Mouse (Mus musculus): ENCODE results near the gene Tsks. TPM values are rescaled to one million over a fixed set of nuclear protein-coding genes. Genes with fewer than 3 reads are reported as not detected.
A peak's percentile ranks its signal among the peaks of the same experiment; 100 is the strongest.

The Tsks gene
- polyA plus RNA-seq, 1 experiment = not detected

DNA sequence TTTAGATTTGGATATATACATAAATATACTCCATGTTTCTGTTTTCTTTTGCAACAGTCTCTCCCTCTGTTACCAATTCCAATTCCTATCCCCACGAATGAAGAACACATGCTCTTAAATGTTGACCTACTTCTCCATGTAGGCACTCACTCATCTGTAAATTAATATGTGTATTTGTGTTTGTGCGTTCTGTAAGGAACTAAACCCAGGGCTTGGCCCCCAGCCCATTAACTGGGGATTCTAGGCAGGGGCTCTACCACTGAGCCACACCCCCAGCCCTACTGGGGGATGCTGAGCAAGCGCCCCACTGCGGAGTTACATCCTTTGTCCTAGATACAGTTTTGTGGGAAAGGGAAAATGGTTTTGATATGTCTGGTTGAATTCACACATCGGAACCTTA lies 23.9 kb upstream of the Tsks start:
- Histone ChIP-seq H3K27ac (replicated peaks; ENCODE audit: low read depth, low read length) (no peak overlapping the region), H3K4me1 (ENCODE audit: control insufficient read depth, insufficient read depth, insufficient read length, low read length) (0 out of 2 replicates have a peak, but pooled peaks cover 2% of the 10 kb centered on the region), H3K4me3 (ENCODE audit: insufficient read depth, low read depth, low read length) (no peak overlapping the region)

DNA sequence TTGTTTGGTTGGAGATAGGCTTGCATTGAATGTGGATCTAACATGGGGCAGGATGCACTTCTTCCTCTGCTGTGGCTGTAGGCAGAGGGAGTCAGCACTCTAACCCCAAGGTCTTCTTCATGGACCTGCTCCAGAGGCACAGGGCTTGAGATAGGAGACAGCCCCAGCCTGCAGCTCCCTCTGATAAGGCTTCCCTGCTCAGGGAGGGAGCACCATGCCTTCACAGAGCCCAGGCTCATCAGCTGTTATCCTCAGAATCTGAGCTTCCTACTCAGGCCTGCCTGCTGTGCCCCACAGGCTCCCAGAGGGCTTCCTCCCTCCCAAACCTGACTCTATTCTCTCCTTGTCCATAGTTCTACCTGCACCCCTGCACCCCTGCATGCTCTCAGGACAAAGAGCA lies 20.5 kb upstream of the Tsks start:
- H3K4me3 ChIP-seq (ENCODE audit: insufficient read depth, low read depth, low read length) = no peak overlapping the region
- H3K4me1 ChIP-seq (ENCODE audit: control insufficient read depth, insufficient read depth, insufficient read length, low read length) = 0 out of 2 replicates have a peak, but pooled peaks cover 2% of the 10 kb centered on the region
- H3K27ac ChIP-seq (replicated peaks; ENCODE audit: low read depth, low read length) = no peak overlapping the region

DNA sequence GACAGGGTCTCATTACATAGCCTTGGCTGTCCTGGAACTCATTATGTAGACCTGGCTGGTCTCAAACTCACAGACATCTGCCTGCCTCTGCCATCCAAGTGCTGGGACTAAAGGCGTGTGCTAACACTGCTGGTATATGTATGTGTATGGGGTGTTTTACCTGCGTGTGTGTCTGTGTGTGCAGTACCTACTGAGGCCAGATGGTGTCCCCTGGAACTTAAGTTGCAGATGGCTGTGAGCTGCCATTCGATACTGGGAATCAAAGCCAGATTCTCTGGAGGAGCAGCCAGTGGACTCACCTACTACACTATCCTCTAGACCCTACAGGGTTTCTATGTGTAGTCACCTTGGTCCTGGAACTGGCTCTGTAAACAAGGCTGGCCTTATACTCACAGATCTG lies 17.5 kb upstream of the Tsks start:
- Histone ChIP-seq H3K4me3 (ENCODE audit: insufficient read depth, low read depth, low read length) (no peak overlapping the region), H3K27ac (replicated peaks; ENCODE audit: low read depth, low read length) (no peak overlapping the region), H3K4me1 (ENCODE audit: control insufficient read depth, insufficient read depth, insufficient read length, low read length) (peaks cover 11% of the 10 kb centered on the region; the same call in 1 of the 2 replicates)

DNA sequence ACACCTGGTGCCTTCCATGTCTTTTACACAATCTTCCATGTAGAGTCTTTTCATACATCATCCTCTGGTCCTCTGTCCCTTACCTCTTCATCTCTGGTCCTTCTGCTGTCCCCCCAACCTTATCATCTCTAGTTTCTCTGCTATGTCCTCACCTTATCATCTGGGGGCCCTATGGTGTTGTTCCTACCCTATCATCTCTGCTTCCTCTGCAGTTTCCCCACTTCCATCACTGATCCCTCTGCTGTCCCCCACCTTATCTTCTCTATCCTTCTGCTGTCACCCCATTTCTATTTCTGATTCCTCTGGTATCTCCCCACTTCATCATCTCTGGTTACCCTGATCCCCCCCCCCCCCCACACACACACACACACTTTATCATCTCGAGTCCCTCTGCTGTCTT lies 14.4 kb upstream of the Tsks start:
- H3K4me3 ChIP-seq (ENCODE audit: insufficient read depth, low read depth, low read length) = peak overlapping the region; percentile 90
- peak overlapping the region; percentile 85; the same call in 1 of the 2 replicates for H3K27ac ChIP-seq (replicated peaks; ENCODE audit: low read depth, low read length)
- H3K4me1 ChIP-seq (ENCODE audit: control insufficient read depth, insufficient read depth, insufficient read length, low read length) = peaks cover 11% of the 10 kb centered on the region; the same call in 1 of the 2 replicates

- H3K27ac ChIP-seq (replicated peaks; ENCODE audit: low read depth, low read length) = peak within 1 kb of the TSS; percentile 85
- H3K4me3 ChIP-seq (ENCODE audit: insufficient read depth, low read depth, low read length) = peak within 1 kb of the TSS; percentile 90
- peaks cover 11% of the 10 kb centered on the region; the same call in 1 of the 2 replicates for H3K4me1 ChIP-seq (ENCODE audit: control insufficient read depth, insufficient read depth, insufficient read length, low read length)
Observed at GRCm38 (mm10) chr7:44929204-44930151, 13.5 kb upstream of the Tsks start, which contains the start of gene Ap2a1. Gene Ap2a1 (minus strand): TSS chr7:44929496.

- H3K27ac ChIP-seq (replicated peaks; ENCODE audit: low read depth, low read length) = no peak overlapping the region
- no peaks in the 10 kb centered on the region for H3K4me1 ChIP-seq (ENCODE audit: control insufficient read depth, insufficient read depth, insufficient read length, low read length)
- no peak overlapping the region for H3K4me3 ChIP-seq (ENCODE audit: insufficient read depth, low read depth, low read length)
Observed at GRCm38 (mm10) chr7:44938680-44939079, 4.3 kb upstream of the Tsks start.

GRCm38 (mm10) chr7:44949922-44950321 lies 6.9 kb downstream of the Tsks start:
- Histone ChIP-seq H3K4me3 (ENCODE audit: insufficient read depth, low read depth, low read length) (no peak overlapping the region), H3K4me1 (ENCODE audit: control insufficient read depth, insufficient read depth, insufficient read length, low read length) (no peaks in the 10 kb centered on the region), H3K27ac (replicated peaks; ENCODE audit: low read depth, low read length) (no peak overlapping the region)

DNA sequence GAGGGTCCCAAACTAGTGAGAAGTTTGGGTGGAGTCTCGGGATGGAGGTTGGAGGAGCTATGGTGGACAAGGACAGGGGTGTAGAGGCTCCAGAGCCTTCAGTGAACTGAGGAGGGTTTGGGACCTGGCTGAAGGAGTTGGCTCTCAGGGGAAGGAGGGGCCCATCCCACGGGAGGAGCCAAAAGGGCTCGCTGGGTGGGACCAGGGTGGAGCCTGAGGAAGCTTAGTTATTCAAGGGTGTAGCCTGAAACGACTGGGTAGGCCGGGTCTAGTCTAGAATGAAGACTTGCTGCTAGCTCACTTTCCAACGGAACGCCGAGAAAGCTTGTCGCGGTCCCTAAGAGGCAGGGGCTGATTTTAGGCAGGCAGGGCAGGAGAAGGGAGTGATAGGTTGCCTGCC lies 9.0 kb downstream of the Tsks start:
- Histone ChIP-seq H3K4me1 (ENCODE audit: control insufficient read depth, insufficient read depth, insufficient read length, low read length) (no peaks in the 10 kb centered on the region), H3K4me3 (ENCODE audit: insufficient read depth, low read depth, low read length) (peak overlapping the region; percentile 86), H3K27ac (replicated peaks; ENCODE audit: low read depth, low read length) (0 out of 2 replicates have a peak overlapping the region, but pooled peaks have one; percentile 12)

- Histone ChIP-seq H3K27ac (replicated peaks; ENCODE audit: low read depth, low read length) (0 out of 2 replicates have a peak overlapping the region, but pooled peaks have one; percentile 5), H3K4me1 (ENCODE audit: control insufficient read depth, insufficient read depth, insufficient read length, low read length) (no peaks in the 10 kb centered on the region), H3K4me3 (ENCODE audit: insufficient read depth, low read depth, low read length) (peak overlapping the region; percentile 86)
Observed at GRCm38 (mm10) chr7:44952611-44953306, 9.8 kb downstream of the Tsks start.

DNA sequence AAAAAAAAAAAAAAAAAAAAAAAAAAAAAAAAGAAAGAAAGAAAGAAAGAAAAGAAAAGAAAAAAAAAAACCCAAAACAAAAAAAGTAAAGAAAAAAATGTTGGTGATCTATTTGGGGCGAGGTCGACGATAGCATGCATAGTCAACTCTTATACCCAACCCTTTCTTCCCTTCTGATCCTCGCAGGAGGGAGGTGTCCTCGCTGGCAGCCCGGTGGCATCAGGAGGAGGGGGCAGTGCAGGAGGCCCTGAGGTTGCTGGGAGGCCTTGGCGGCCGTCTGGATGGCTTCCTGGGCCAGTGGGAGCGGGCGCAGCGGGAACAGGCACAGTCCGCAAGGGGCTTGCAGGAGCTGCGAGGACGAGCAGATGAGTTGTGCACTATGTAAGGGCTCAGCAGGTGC lies 10.6 kb downstream of the Tsks start:
- Histone ChIP-seq H3K4me3 (ENCODE audit: insufficient read depth, low read depth, low read length) (no peak overlapping the region), H3K27ac (replicated peaks; ENCODE audit: low read depth, low read length) (no peak overlapping the region), H3K4me1 (ENCODE audit: control insufficient read depth, insufficient read depth, insufficient read length, low read length) (no peaks in the 10 kb centered on the region)

GRCm38 (mm10) chr7:44954091-44954885 lies 11.3 kb downstream of the Tsks start:
- H3K4me1 ChIP-seq (ENCODE audit: control insufficient read depth, insufficient read depth, insufficient read length, low read length) = no peaks in the 10 kb centered on the region
- no peak overlapping the region for H3K4me3 ChIP-seq (ENCODE audit: insufficient read depth, low read depth, low read length)
- H3K27ac ChIP-seq (replicated peaks; ENCODE audit: low read depth, low read length) = no peak overlapping the region

- Histone ChIP-seq H3K27ac (replicated peaks; ENCODE audit: low read depth, low read length) (no peak overlapping the region), H3K4me3 (ENCODE audit: insufficient read depth, low read depth, low read length) (no peak overlapping the region)
Observed at GRCm38 (mm10) chr7:44955628-44956027, 12.6 kb downstream of the Tsks start.

GRCm38 (mm10) chr7:44956266-44956665 lies 13.3 kb downstream of the Tsks start:
- Histone ChIP-seq H3K4me1 (ENCODE audit: control insufficient read depth, insufficient read depth, insufficient read length, low read length) (no peaks in the 10 kb centered on the region), H3K4me3 (ENCODE audit: insufficient read depth, low read depth, low read length) (no peak overlapping the region), H3K27ac (replicated peaks; ENCODE audit: low read depth, low read length) (no peak overlapping the region)

More at GRCm38 (mm10) chr7:44955628-44956027, 12.6 kb downstream of the Tsks start:
- no peaks in the 10 kb centered on the region for H3K4me1 ChIP-seq (ENCODE audit: control insufficient read depth, insufficient read depth, insufficient read length, low read length)

DNA sequence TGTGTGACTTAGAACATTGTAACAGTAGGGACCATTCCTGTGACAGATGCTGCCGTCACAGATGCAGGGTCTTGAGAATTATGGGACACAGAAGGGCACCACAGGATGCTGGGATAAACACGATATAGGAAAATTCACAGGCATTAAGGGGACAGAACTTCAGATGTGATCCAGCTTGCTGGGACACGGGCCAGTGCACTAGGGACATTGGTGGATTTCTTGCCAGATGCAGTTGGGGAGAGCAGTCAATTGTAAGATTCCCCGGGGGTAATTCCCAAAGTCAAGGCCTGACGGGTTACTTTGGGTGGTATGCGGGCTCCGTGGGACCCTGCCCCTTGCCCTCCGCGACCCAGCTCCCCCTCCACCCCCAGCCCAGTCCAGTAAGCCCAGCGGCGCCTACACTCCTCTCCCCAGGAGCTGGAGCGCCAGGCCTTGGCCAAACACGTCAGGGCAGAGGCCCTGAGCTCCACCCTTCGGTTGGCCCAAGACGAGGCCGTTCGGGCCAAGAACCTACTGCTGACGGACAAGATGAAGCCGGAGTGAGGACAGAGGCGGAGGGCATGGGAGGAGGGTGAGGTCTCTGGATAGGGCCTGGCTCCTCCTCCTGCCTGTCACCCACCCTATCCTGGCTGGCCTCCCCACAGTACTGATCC lies 14.3 kb downstream of the Tsks start:
- no peak overlapping the region for H3K27ac ChIP-seq (replicated peaks; ENCODE audit: low read depth, low read length)
- no peak overlapping the region for H3K4me3 ChIP-seq (ENCODE audit: insufficient read depth, low read depth, low read length)
- no peaks in the 10 kb centered on the region for H3K4me1 ChIP-seq (ENCODE audit: control insufficient read depth, insufficient read depth, insufficient read length, low read length)

Data from brown adipose tissue, adult 24 weeks (tissue).